Mouse (Mus musculus) hindbrain, embryonic 10.5 days (tissue): ENCODE measurements around the gene Plk5. TPM values are rescaled to one million over a fixed set of nuclear protein-coding genes. Genes with fewer than 3 reads are reported as not detected.

Experiments used
- polyA plus RNA-seq: library from polyadenylated mRNA; unstranded; fragments of >200 nt; fragmentation: Nextera tagmentation; extraction: Ambion mirVana; gene quantifications from 2 replicates; pipeline ENCODE4 v1.2.1, GENCODE M21; 2016

Gene Plk5
- polyA plus RNA-seq, 1 experiment from 2014 or later, result 0.22 TPM

Other genes starting within 250 kb of the Plk5 start
- 18.5 and 21.1 TPM in 2 replicates for gene Stk11, start 240.7 kb upstream of the Plk5 start, polyA plus RNA-seq
- 484 and 504 TPM in 2 replicates for gene Atp5d, start 217.8 kb upstream of the Plk5 start, polyA plus RNA-seq
- 7.1 and 15.0 TPM in 2 replicates for gene Cbarp, start 215.6 kb upstream of the Plk5 start, polyA plus RNA-seq
- gene Midn, start 208.2 kb upstream of the Plk5 start, polyA plus RNA-seq, result 22.3 and 24.6 TPM in 2 replicates
- gene Cirbp, start 190.5 kb upstream of the Plk5 start, polyA plus RNA-seq, result 95.3 and 153 TPM in 2 replicates
- 12.9 and 14.4 TPM in 2 replicates for gene 1600002K03Rik, start 183.5 kb upstream of the Plk5 start, polyA plus RNA-seq
- gene Efna2, start 177.0 kb upstream of the Plk5 start, polyA plus RNA-seq, result 41.3 and 43.7 TPM in 2 replicates
- 63.6 and 102 TPM in 2 replicates for gene Mum1, start 130.0 kb upstream of the Plk5 start, polyA plus RNA-seq
- 303 and 313 TPM in 2 replicates for gene Ndufs7, start 107.3 kb upstream of the Plk5 start, polyA plus RNA-seq
- 38.3 and 45.1 TPM in 2 replicates for gene Gamt, start 95.4 kb upstream of the Plk5 start, polyA plus RNA-seq
- gene Dazap1, start 95.0 kb upstream of the Plk5 start, polyA plus RNA-seq, result 51.0 and 51.2 TPM in 2 replicates
- gene Rps15, start 64.0 kb upstream of the Plk5 start, polyA plus RNA-seq, result 971 and 1,039 TPM in 2 replicates
- gene Apc2, start 60.5 kb upstream of the Plk5 start, polyA plus RNA-seq, result 30.4 and 86.1 TPM in 2 replicates
- 55.6 and 60.9 TPM in 2 replicates for gene 2310011J03Rik, start 35.9 kb upstream of the Plk5 start, polyA plus RNA-seq
- gene Pcsk4, start 27.0 kb upstream of the Plk5 start, polyA plus RNA-seq, result 3.3 and 3.9 TPM in 2 replicates
- gene Reep6, start 26.5 kb upstream of the Plk5 start, polyA plus RNA-seq, result 7.2 and 11.2 TPM in 2 replicates
- gene Adamtsl5, start 8.0 kb upstream of the Plk5 start, polyA plus RNA-seq, result 0.45 and 1.3 TPM in 2 replicates
- 7.2 and 8.8 TPM in 2 replicates for gene Mex3d, start 31.2 kb downstream of the Plk5 start, polyA plus RNA-seq
- 341 and 365 TPM in 2 replicates for gene Mbd3, start 43.1 kb downstream of the Plk5 start, polyA plus RNA-seq
- gene Uqcr11, start 50.4 kb downstream of the Plk5 start, polyA plus RNA-seq, result 648 and 654 TPM in 2 replicates
- 191 and 198 TPM in 2 replicates for gene Tcf3, start 77.2 kb downstream of the Plk5 start, polyA plus RNA-seq
- 1.1 and 2.0 TPM in 2 replicates for gene Onecut3, start 138.4 kb downstream of the Plk5 start, polyA plus RNA-seq
- 0.56 and 0.90 TPM in 2 replicates for gene Atp8b3, start 182.7 kb downstream of the Plk5 start, polyA plus RNA-seq
- gene Rexo1, start 205.1 kb downstream of the Plk5 start, polyA plus RNA-seq, result 33.3 and 38.5 TPM in 2 replicates
- gene Klf16, start 220.9 kb downstream of the Plk5 start, polyA plus RNA-seq, result 6.9 and 7.3 TPM in 2 replicates
- gene Abhd17a, start 233.9 kb downstream of the Plk5 start, polyA plus RNA-seq, result 89.1 and 109 TPM in 2 replicates
- 89.9 and 92.0 TPM in 2 replicates for gene Scamp4, start 246.4 kb downstream of the Plk5 start, polyA plus RNA-seq
- 11.0 and 11.3 TPM in 2 replicates for gene Adat3, start 246.4 kb downstream of the Plk5 start, polyA plus RNA-seq
- 4.6 and 5.5 TPM in 2 replicates for gene Gm49322, start 249.6 kb downstream of the Plk5 start, polyA plus RNA-seq